Mouse (Mus musculus): Measurements from ENCODE around the gene Gm10181. TPM values are rescaled to one million over a fixed set of nuclear protein-coding genes. Genes with fewer than 3 reads are reported as not detected.

The Gm10181 gene
- not detected in 2 replicates for polyA plus RNA-seq (2012; rRNA removed)

GRCm38 (mm10) chr9:25089122-25089521 is at the start of gene Gm10181:
Gene Gm10181 (plus strand): TSS chr9:25089422.

Other genes with a start within 250 kb of the Gm10181 start
- gene Herpud2, start 62.4 kb downstream of the Gm10181 start, polyA plus RNA-seq (2012; rRNA removed) = 8.4 and 9.3 TPM in 2 replicates
- gene Sept7, start 163.0 kb downstream of the Gm10181 start, polyA plus RNA-seq (2012; rRNA removed) = 31.1 and 31.9 TPM in 2 replicates